Mouse (Mus musculus): ENCODE data around the gene Unc5c.

GRCm38 (mm10) chr3:141882496-141882895, 417.5 kb downstream of the Unc5c start:
- TF ChIP-seq CTCF (IDR thresholded peaks at IDR 0.05; ENCODE audit: low read depth) (no peak), EP300 (IDR thresholded peaks at IDR 0.05; ENCODE audit: low read depth) (no peak)
